Mouse (Mus musculus): ENCODE data around the gene Rnf157.
"Not testable (repeated sequence)": the region's sequence is repeated elsewhere in the genome, so short reads cannot be mapped to it uniquely, and the experiment has no call there.

Gene Rnf157

DNA sequence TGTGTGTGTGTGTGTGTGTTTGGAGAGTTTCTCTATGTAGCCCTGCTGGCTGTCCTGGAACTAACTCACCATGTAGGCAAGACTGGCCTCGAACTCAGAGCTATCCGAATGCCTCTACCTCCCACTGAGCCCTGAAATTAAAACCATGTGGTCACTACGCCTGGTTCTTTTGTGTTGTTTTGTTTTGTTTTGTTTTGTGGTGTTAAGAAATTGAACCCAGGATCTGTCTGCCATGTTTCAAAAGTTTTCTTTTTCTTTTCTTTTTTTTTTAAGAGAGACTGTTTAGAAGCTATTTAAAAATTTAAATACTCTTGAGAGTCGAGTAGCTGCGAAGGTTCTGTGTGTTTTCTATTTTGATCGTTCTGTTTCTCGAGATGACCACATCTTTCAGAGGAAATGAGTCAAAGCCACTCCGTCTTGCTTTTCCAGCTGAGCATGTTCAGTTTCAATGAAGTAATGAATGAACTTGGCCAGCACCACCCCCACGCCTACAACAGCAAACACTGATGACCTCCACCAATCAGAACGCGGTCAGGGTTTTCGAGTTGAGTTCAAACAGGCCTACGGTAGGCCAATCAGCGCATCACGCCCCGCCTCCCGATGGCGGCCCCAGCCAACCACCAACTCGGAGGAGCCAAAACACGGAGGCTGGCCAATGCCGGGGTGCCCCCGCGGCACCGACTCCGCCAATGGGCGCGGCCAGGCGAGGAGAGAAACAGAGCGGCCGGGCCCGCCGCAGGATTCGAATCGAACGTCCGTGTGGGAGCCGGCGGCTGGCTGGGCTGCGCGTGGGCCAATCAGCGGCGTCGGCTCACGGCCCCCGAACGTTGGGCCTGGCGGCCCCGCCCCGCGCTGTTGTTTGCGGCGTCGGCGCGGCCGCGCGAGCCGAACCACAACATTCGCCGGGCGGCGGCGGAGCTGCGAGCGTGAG, 20.8 kb upstream of the Rnf157 start, which contains the start of gene Ubald2:
Gene Ubald2, plus strand, starts transcription at position 739 of the 931 bp plus-strand sequence.
- peak; percentile 95 to 99 for DNase-seq

DNA sequence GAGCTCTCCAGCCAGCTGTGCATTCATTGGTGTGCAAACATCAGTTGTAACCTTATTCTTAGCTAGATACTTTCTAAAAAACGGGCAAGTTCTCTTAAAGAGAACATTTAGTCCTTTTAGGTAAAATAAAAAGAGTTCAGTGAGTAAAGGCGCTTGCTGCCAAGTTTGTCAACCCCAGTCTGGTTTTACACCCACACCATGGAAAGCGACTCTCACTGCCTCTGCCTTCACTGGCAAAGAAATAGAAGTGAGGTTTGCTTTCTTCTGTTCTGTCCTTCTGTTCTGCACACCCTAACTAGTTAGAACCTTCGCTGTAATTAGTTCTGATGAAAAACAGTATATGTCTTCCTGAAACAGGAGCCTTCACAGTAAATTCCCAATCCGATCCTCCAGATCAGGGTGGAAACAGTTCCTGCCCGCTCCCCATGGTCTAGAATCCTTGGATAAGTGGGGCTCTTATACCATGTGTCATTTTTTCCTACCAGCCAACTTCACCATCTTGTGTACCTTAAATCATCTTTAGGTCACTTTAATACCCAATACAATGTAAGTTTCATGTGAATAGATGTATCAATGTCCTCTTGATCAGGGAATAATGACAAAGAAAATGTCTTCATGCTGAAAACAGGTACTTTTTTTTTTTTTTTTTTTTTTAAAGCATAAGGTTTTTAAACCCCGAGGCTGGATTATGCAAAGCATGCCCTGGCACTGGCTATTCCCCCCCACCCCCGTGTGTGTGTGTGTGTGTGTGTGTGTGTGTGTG, 19.9 kb upstream of the Rnf157 start:
- DNase-seq: no peak

DNA sequence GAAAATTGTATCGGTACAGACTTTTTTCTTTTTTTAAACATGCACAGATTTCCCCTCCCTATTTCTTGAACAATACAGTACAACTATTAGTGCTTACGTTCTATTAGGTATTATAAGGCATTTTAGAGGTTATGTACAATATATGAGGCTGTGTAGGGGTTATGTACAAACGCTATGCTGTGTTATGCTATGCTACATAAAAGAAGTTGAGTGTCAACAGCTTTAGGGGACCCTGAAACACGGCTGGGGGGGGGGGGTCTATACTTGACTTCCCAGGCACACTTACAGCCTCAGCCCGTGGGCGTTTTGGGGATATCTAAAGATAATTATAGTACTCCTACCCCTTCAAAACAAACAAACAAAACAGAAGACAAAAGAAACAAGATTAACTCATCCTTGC, 19.3 kb upstream of the Rnf157 start:
- DNase-seq: no peak

DNA sequence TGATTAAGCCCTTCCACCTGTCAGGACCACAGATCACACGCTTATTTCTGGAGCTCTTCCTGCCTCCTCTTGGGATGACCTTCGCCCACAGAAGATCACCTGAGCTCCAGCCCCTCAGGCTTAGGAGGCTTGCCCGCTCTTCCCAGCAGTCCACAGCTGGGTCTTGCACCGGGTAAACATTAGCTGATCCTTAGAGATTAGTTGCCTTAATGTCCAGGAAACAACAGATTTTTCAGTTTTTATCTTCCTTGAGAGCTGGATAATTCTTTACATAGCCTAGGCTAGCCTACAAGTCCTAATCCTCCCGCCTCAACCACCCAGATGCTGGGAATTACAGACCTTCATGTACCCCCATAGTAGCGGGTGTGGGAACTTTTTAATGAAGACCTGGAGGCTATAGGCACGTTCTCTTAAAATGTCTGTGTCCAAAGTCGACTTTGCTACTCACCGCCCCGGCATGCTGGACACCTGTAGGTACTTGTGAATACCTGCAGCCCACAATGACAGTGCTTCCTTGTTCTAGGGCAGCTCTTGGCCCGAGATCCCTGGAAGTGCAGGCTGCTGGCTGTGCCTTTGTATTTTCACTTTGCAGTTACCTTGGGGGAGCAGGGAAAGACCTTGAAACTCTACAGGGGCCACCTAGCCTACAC, 18.7 kb upstream of the Rnf157 start:
- DNase-seq: no peak

DNA sequence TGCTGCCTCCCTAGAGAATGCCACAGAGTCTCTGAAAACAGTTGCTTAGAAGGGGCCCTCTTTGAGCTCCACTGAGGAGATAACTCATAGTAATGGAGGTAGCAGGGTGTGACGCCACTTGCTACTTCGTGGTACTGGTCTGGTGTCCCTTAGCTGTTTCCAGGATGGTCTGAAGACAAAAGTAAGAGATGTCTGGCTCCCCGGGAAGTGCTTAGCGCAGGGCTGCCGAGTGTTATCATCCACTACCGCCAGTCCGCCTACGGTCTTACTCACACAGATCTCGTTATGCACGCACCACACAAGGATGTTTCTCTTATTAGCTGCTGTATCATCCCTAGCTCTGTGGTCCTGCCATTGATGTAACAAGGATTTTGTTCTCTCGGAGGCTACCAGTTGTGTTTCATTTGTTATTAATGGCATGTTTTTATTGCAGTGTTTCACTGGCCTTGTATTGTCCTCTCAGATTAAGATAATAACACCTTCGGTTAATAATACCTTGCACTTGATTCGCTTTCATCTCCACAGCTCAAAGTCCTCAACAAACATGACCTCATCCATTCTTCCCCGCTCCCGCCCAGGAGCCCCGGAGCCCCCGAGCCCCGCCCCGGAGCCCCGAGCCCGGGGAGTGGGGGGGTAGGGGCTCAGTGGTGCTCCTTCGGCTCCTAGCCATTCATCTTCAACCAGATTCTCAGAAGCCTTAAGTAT, 18.0 kb upstream of the Rnf157 start:
- no peak for DNase-seq

DNA sequence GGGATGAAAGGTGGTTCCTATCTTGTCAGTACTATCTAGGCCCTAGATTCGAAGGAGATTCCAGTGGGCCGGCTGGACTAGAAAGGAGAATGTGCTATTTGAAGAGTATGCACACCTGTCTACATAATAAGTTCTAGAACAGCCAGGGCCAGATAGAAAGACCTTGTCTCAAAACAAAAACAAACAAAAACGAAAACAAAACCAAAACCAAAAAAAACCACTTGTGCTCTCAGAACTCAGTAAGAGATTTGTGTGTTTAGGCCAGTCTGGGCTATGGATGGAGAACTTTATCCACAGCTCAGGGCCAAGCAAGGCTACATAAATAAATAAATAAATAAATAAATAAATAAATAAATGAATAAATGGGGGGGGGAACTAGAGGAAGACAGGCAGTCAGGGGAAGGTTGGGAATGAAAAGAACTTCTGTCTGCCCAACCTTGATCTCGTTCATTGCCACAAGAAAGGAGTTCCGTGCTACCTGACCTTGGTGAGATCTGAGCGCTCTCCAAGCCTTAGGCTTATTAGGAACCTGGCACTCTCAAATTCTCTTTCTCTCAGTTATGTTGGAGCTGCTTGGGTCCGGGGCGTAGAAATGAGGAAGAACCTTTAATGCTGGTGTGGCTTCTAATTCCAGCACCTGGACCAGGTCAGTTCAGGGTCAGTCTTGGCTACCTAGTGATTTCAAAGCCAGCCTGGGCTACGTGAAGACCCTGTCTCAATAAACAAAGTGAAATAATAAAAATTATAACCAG, 17.2 kb upstream of the Rnf157 start:
- no peak for DNase-seq

DNA sequence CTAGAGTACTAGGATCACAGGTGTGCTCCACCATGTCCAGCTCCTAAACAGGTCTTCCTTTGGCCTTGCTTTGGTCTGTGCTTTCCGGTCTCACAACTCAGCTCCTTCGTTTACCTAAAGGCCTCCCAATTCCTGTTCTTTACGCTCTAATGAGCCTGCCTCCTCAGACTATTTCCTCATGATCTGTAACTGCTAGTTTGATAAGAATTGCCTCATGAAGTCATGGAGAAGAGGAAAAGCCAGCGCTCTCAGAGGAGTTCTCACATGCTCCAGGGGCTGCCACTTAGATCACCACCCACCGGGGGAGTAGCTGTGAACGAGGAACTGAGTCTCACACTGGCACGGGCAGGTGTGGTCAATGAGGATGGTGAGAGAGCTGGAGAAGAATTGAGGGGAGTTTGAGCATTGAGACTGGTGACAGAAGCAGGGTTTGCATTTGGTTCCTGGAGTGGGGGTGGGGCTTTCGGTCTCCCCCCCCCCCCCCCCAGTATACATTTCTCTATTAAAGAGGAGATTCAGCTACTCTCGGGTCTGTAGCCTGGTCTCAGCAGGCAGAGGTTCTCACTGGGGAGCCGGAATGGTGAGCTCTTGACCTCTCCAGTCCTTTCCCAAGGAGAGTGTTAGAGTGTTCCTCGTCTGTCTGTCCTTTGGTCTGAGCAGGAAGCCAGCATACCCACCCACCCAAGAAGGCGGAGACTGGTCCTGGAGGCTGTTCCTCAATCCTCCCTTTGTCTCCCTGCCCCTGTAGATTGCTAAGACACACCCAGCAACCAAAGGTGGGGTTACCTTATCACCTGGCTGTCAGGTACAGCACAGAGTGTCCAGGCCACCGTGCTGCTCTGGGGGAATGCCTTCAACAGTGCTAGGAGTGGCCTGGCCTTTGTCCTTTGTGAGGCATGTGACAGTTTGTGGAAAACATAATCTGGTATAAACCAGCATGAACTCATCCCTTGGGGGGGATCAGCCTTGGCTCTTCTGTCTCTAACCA, 16.3 kb upstream of the Rnf157 start:
- no peak for DNase-seq

DNA sequence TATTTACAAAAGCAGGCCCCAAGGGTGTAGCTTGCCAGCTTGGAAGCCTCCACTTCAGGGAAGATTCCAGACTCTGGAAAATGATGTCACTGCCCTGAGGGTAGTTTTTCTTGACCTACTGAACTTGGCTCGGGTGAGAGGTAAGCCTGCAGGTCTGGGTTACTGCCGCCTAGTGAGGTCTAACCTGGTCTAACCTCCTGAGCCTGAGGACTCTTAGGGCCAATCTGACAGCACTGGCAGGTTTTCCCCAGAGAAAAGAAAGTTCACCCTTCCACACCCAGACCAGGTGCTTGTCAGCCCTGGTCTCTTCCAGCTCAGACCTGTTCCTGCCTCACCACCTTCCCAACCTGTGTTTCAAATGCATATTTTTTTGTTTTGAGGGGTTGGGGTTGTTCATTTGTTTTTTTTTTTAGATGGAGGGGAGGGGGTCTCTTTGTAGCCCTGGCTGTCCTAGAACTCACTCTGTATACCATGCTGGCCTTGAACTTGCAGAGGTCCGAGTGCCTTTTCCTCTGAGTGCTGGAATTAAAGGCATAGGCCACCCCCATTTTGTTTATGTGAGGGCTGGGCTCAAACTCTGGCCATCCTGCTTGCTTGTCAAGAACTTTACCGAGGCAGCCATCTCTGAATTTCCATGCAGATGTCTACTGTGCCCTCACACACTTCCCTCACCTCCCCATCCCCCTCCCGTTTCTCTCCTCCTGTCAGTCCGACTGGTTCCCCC, 14.2 kb upstream of the Rnf157 start:
- DNase-seq: no peak

DNA sequence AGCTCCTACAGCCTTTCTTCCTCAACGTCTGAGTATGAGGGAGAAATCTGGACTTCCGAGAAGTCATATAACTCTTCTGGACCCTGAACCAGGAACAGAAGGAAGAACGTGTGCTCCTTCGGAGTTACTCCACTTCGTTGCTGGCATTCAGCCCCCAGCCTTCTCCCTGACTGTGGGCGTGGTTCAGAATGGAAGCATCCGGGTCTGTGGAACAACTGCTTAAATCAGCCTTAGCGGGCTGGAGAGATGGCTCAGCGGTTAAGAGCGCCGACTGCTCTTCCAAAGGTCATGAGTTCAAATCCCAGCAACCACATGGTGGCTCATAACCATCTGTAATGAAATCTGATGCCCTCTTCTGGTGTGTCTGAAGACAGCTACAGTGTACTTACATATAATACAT, 13.5 kb upstream of the Rnf157 start:
- DNase-seq: not testable (repeated sequence)

DNA sequence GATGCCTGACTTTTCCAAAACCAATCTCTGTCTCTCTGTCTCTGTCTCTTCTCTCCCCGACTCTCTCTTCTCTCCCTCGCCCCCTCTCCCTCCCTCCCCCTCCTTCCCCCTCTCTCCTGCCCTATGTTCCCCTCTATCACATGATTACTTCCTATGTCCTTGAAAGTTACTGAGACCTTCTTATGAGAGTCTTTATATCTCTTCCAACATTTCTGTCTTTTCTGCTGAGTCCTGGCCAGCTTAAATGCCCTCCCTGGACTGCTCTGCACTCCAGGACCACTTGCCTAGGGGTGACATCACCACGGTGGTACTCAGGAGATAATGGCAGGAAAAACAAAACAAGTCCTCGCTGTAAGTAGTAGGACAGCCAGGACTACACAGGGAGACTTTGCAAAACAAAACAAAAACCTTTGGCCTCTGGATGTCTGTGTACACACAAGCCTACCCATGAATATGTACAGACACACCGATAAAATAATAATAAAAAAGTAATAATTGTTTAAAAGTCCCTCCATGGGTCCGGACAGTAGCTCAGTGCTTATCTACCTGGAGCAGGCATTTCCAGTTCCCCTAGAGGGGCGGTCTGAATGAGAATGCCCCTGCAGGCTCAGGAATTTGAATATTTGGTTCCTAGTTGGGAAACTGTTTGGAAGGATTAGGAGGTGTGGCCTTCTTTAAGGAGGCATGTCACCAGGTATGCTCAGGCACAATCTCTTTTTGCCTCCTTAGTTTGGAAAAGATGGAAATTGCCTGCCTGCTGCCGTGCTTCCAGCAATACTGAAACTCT, 12.0 kb upstream of the Rnf157 start:
- DNase-seq: no peak

DNA sequence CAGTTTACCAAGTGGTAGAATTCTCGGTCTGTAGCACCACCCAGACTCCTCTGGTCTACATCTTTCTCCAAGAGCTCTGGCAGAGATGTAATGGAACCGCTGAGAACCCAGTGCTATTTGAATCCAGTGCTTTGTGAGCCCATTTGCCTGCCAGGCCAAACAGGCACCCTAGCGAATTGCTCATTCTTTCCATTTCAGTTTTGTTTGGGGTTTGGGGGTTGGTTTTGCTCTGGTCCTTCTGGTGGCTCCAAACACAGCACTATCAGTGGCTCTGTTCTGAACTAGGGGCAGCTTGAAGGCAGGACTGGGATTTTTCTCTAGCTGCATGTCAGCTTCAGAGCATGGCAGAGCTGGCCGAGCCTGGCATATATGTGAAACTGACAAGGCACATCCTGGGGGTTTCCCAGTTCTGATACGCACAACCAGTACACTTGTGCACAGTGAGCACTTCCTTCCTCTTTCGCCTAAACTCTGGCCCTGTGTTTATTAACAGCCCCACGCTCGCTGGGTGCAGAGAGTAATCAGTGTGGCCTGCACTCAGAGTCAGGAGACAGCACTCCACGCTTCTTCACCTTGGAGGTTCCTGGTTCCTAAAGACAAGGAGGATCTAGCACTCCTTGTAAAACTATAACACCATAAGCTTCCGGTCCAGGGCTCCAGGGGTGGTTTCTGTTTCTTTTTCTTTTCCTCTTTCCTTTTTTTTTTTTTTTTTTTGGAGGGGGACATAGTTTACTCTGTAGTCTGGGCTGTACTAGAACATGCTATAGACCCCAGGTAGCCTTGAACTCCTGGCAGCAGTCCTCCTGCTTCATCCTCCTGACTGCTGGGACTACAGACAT, 11.2 kb upstream of the Rnf157 start:
- peak; percentile 68 to 73 for DNase-seq

DNA sequence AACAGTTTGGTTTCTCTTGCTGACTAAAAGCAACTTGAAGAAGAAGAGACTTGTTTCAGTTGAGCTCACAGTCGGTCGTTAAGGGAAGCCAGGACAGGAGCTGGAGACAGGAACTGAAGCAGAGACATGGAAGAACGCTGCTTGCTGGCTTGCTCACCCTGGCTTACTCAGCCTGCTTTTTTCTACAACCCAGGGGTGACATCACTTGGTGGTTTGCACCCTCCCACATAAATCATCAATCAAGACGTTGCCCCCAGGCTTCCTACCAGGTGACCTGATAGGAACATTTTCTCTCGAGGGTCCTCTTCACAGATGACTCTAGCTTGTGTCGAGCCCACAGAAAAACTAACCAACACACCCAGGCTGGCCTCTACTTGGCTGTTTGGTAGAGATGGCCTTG, 10.4 kb upstream of the Rnf157 start:
- DNase-seq: no peak

DNA sequence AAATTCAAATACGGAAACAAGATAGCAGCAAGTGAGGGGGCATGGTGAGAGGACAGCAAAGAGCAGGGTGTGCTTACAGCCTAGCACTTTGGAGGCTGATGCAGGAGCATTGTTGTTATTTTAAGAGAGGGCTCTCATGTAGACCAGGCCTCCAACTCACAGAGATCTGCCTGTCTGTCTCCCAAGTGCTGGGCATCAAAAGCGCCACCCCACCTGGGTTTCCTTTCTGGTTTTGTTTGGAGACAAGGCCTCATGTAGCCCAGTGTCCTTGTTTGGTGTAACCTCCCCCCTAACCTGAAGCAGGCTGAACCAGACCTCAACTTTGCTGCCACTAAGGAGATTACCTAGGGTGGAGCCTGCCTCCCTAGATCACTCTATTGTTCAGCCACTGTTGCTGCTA, 9.7 kb upstream of the Rnf157 start:
- no peak for DNase-seq

DNA sequence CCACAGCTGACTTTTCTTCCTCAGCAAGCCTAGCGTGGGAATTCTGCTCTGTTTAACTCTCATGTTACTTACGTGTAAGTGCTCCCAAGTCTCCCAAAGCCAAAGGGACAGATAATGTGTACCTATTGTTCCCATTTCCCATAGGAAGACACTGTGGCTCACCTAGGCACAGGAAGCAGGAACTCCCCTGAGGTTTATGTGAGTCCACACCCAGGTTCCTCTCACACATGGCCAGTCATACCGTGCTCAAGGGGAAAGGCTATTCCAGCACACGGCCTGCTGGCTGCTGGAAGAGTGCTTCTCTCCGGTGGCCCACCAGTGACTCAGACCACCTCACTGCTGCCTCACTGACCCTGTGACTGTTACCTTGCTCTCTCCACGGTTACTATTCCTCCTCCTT, 8.3 kb upstream of the Rnf157 start:
- no peak for DNase-seq

DNA sequence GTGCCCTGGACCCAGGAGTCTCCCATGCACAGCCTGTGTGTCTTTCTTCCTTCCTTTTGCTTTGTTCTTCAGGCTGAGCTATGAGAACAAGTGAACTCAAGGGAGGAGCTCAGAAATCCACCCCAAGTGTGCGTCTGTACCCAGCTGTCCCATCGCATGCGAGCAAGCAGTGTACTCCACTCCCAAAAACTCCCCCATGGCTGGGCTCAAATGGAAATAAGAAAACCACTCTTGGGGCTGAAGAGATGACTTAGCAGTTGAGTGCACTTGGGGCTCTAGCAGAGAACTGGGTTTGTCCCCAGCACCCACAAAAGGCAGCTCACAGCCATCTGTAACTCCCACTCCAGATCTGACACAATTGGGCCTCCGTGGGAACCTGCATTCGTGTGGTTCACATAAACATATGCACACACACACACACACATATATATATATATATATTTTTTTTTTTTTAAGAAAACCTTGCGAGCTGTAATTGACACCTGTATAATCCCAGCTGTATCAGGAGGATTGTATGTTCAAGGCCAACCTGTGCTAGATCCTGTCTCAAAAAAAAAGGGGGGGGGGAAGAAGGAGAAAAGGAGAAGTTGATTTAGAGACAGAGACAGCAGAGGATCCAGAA, 6.1 kb upstream of the Rnf157 start:
- no peak for DNase-seq

DNA sequence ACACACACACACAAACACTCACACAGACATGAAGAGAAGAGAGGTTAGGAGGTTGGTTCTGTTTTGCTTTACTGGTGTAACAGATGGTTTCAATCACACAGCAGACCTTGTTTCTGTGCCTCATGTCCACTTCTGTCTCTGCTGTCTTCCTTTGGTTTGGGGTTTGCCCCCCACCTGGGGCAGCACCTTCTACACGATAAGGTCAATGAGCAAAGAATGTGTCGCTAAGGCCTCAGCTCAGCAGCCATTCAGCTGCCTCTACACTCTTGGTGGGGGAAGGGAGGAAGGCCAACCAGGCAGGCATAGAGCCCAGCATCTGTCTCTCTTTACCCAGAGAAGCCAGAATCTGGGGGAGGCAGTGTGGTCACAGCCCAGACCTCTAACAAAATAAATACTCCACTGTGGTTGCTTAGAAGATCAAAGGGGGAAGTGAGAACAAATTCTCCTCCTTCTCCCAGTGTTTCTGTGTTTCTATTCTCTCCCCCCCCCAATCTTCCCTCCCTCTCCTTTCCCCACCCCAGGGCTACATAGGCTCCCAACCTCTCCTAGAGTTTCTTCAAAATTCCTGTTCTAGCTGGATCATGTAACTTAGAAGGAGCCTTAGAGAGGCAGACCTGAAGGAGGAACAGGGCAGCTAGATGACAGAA, 5.5 kb upstream of the Rnf157 start:
- peak; percentile 60 to 66 for DNase-seq

DNA sequence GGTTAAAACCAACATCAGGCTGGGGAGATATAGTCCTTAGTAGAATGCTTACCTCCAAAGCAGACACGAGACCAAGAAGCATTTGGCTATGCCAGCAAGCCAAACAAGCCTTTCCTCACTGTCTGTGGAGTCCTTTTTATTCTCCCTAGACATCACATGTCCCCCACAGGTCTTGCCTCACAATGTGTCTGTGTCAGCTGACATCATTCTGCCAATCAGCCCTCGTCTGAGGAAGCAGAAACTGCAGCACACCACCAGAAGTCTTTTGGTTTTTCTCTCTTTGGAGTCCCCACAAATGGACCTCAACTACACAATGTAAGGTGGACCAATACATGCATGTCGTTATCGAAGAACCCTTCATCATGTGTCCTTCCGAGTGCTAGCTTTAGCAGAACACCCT, 4.2 kb upstream of the Rnf157 start:
- DNase-seq: no peak
